Mouse (Mus musculus) liver, adult 2 months (tissue): ENCODE results near the gene Mcm3.

ENCODE experiments used
- CTCF ChIP-seq: fragments of 200-500 bp; IDR thresholded peaks from 2 replicates; pipeline ENCODE4 v1.5.1; 2011; ENCODE audit warnings: low read depth, low read length, control low read depth
- POLR2A ChIP-seq: fragments of 200-500 bp; IDR thresholded peaks from 2 replicates; pipeline ENCODE4 v1.6.1; 2011; ENCODE audit warnings: low read length, control low read depth; ENCODE audit not compliant: insufficient read depth; ENCODE audit errors: extremely low read depth

DNA sequence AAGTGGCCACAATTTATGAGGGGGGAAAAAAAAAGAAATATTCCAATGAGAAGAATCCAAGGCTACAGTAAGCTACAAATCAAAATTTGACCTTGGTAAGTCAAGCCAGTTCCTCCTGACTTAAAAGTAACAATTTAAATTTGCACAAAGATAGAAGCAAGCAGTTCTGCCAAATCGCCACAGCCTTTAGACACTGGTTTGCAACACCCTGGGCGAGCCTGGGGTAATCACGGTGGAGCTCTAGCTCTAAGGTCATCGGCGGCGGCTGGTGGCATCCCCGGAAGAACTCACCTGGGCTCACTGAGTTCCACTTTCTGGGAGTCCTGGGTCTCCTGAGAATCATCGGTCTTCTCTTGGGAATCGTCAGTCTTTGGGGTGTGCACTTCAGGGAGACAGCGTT, 15.6 kb downstream of the Mcm3 start:
- TF ChIP-seq CTCF, result no peak
- no peak for TF ChIP-seq POLR2A
